Mouse (Mus musculus) liver, embryonic 12.5 days (tissue): ENCODE data around the gene Vrk2. TPM values are rescaled to one million over a fixed set of nuclear protein-coding genes. Genes with fewer than 3 reads are reported as not detected.

Experiments used
- ATAC-seq: fragments of 200-750 bp; cut with Nextera tagmentation; 2 replicates; pipeline ENCODE4 v1.8.0; 2017; ENCODE audit warnings: moderate number of reproducible peaks, mild to moderate bottlenecking, moderate library complexity
- H3K27ac ChIP-seq: fragments of 300-500 bp; sonication (generic); 2 replicates; pipeline ENCODE4 v1.5.1; 2016; ENCODE audit warnings: mild to moderate bottlenecking
- H3K27me3 ChIP-seq: fragments of 300-500 bp; sonication (generic); replicated peaks from 2 replicates; pipeline ENCODE4 v1.6.1; 2016; ENCODE audit warnings: mild to moderate bottlenecking, moderate library complexity
- H3K36me3 ChIP-seq: fragments of 300-500 bp; sonication (generic); 2 replicates; pipeline ENCODE4 v1.6.1; 2016; ENCODE audit warnings: mild to moderate bottlenecking, moderate library complexity
- H3K4me1 ChIP-seq: fragments of 300-500 bp; sonication (generic); 2 replicates; pipeline ENCODE4 v1.6.1; 2016
- H3K4me2 ChIP-seq: fragments of 300-500 bp; sonication (generic); 2 replicates; pipeline ENCODE4 v1.6.1; 2016; ENCODE audit warnings: mild to moderate bottlenecking, moderate library complexity
- H3K4me3 ChIP-seq: fragments of 300-500 bp; sonication (generic); 2 replicates; pipeline ENCODE4 v1.5.1; 2016; ENCODE audit warnings: mild to moderate bottlenecking, moderate library complexity
- H3K9ac ChIP-seq: fragments of 300-500 bp; sonication (generic); 2 replicates; pipeline ENCODE4 v1.6.1; 2016; ENCODE audit warnings: mild to moderate bottlenecking, moderate library complexity
- H3K9me3 ChIP-seq: fragments of 300-500 bp; sonication (generic); replicated peaks from 2 replicates; pipeline ENCODE4 v1.6.1; 2016; ENCODE audit warnings: mild to moderate bottlenecking, moderate library complexity
- WGBS: fragments of 180-500 bp; shearing (Covaris S2); methylation state at CpG from one replicate; pipeline ENCODE4 v1.1.7; 2016; ENCODE audit not compliant: insufficient replicate concordance; 5-methylcytosine and 5-hydroxymethylcytosine counted together
- polyA plus RNA-seq: library from polyadenylated mRNA; unstranded; fragments of >200 nt; fragmentation: Nextera tagmentation; extraction: Ambion mirVana; gene quantifications from 2 replicates; pipeline ENCODE4 v1.2.1, GENCODE M21; 2016

The Vrk2 gene
- polyA plus RNA-seq, 1 experiment from 2014 or later: 26.5 TPM

- WGBS: 72% methylated on average over 6 of the region's 6 CpGs
- ATAC-seq: no peak
- no peak overlapping the region for H3K4me3 ChIP-seq
- H3K27me3 ChIP-seq: no peaks in the 10 kb centered on the region
- H3K4me1 ChIP-seq: peaks cover 52% of the 10 kb centered on the region
- peak overlapping the region; percentile 41; the same call in 1 of the 2 replicates for H3K27ac ChIP-seq
- no peak overlapping the region for H3K9ac ChIP-seq
- H3K4me2 ChIP-seq: no peak overlapping the region
- H3K9me3 ChIP-seq: no peaks in the 10 kb centered on the region
- H3K36me3 ChIP-seq: no peaks in the 10 kb centered on the region
Measured at GRCm38 (mm10) chr11:26597761-26598160, 4.0 kb upstream of the Vrk2 start.

- H3K27ac ChIP-seq: peak overlapping the region; percentile 57
- no peaks in the 10 kb centered on the region for H3K27me3 ChIP-seq
- no peak overlapping the region for H3K4me3 ChIP-seq
- no peaks in the 10 kb centered on the region for H3K36me3 ChIP-seq
- WGBS: 41% methylated on average over 6 of the region's 6 CpGs
- ATAC-seq: no peak
- H3K4me2 ChIP-seq: 0 out of 2 replicates have a peak overlapping the region, but pooled peaks have one; percentile 15
- H3K9me3 ChIP-seq: no peaks in the 10 kb centered on the region
- no peak overlapping the region for H3K9ac ChIP-seq
- H3K4me1 ChIP-seq: peaks cover 58% of the 10 kb centered on the region
Measured at GRCm38 (mm10) chr11:26597145-26597544, 3.3 kb upstream of the Vrk2 start.

GRCm38 (mm10) chr11:26596186-26596585 is 2.4 kb upstream of the Vrk2 start:
- Histone ChIP-seq H3K36me3 (peaks cover 2% of the 10 kb centered on the region; the same call in 1 of the 2 replicates), H3K4me1 (peaks cover 58% of the 10 kb centered on the region), H3K27ac (peak overlapping the region; percentile 57)

GRCm38 (mm10) chr11:26594487-26594886 is 688 bp upstream of the Vrk2 start:
- peaks cover 52% of the 10 kb centered on the region for H3K4me1 ChIP-seq
- peak overlapping the region; percentile 37 for H3K4me2 ChIP-seq
- 25% methylated on average over 1 of the region's 1 CpGs for WGBS
- no peaks in the 10 kb centered on the region for H3K9me3 ChIP-seq
- H3K9ac ChIP-seq: no peak overlapping the region
- H3K36me3 ChIP-seq: peaks cover 15% of the 10 kb centered on the region
- H3K4me3 ChIP-seq: no peak overlapping the region
- H3K27me3 ChIP-seq: no peaks in the 10 kb centered on the region
- ATAC-seq: no peak
- H3K27ac ChIP-seq: peak overlapping the region; percentile 80

More at GRCm38 (mm10) chr11:26596186-26596585, 2.4 kb upstream of the Vrk2 start:
- 89% methylated on average over 1 of the region's 1 CpGs for WGBS
- Histone ChIP-seq H3K27me3 (no peaks in the 10 kb centered on the region), H3K4me2 (no peak overlapping the region), H3K4me3 (no peak overlapping the region), H3K9me3 (no peaks in the 10 kb centered on the region), H3K9ac (no peak overlapping the region)
- ATAC-seq: no peak

- peaks cover 26% of the 10 kb centered on the region for H3K36me3 ChIP-seq
- H3K27me3 ChIP-seq: no peaks in the 10 kb centered on the region
- ATAC-seq: no peak
- peaks cover 39% of the 10 kb centered on the region for H3K4me1 ChIP-seq
- 23% methylated on average over 6 of the region's 6 CpGs for WGBS
- H3K4me3 ChIP-seq: peak overlapping the region; percentile 83
- peak overlapping the region; percentile 93 for H3K9ac ChIP-seq
- H3K27ac ChIP-seq: peak overlapping the region; percentile 95
- H3K9me3 ChIP-seq: no peaks in the 10 kb centered on the region
- H3K4me2 ChIP-seq: peak overlapping the region; percentile 77
Measured at GRCm38 (mm10) chr11:26592395-26593053, 1.3 kb downstream of the Vrk2 start.

GRCm38 (mm10) chr11:26587184-26587524 is 6.6 kb downstream of the Vrk2 start:
- Histone ChIP-seq H3K9me3 (no peaks in the 10 kb centered on the region), H3K4me1 (peaks cover 10% of the 10 kb centered on the region), H3K27ac (peak overlapping the region; percentile 30; the same call in 1 of the 2 replicates), H3K9ac (no peak overlapping the region), H3K27me3 (no peaks in the 10 kb centered on the region), H3K4me2 (no peak overlapping the region), H3K36me3 (peaks cover 49% of the 10 kb centered on the region), H3K4me3 (no peak overlapping the region)
- ATAC-seq: 0 out of 2 replicates have a peak, but pooled peaks have one; percentile 30
- WGBS: 84% methylated on average over 1 of the region's 1 CpGs

- WGBS: 77% methylated on average over 6 of the region's 6 CpGs
- H3K4me1 ChIP-seq: peaks cover 10% of the 10 kb centered on the region
- no peaks in the 10 kb centered on the region for H3K27me3 ChIP-seq
- H3K4me3 ChIP-seq: no peak overlapping the region
- no peak overlapping the region for H3K4me2 ChIP-seq
- ATAC-seq: no peak
- no peaks in the 10 kb centered on the region for H3K9me3 ChIP-seq
- peak overlapping the region; percentile 30; the same call in 1 of the 2 replicates for H3K27ac ChIP-seq
- H3K9ac ChIP-seq: no peak overlapping the region
- H3K36me3 ChIP-seq: peaks cover 49% of the 10 kb centered on the region
Measured at GRCm38 (mm10) chr11:26586367-26587183, 7.2 kb downstream of the Vrk2 start.

- Histone ChIP-seq H3K9me3 (no peaks in the 10 kb centered on the region), H3K4me1 (peaks cover 10% of the 10 kb centered on the region), H3K4me2 (no peak overlapping the region), H3K27ac (no peak overlapping the region), H3K36me3 (peaks cover 42% of the 10 kb centered on the region), H3K27me3 (no peaks in the 10 kb centered on the region), H3K9ac (no peak overlapping the region), H3K4me3 (no peak overlapping the region)
- ATAC-seq: no peak
- 84% methylated on average over 17 of the region's 17 CpGs for WGBS
Measured at GRCm38 (mm10) chr11:26585409-26586366, 8.1 kb downstream of the Vrk2 start.

GRCm38 (mm10) chr11:26551551-26551950 is 42.2 kb downstream of the Vrk2 start:
- Histone ChIP-seq H3K27me3 (no peaks in the 10 kb centered on the region), H3K9me3 (0 out of 2 replicates have a peak, but pooled peaks cover 3% of the 10 kb centered on the region), H3K4me1 (peaks cover 9% of the 10 kb centered on the region), H3K4me2 (no peak overlapping the region), H3K27ac (no peak overlapping the region), H3K36me3 (peaks cover 18% of the 10 kb centered on the region), H3K4me3 (no peak overlapping the region), H3K9ac (no peak overlapping the region)
- 66% methylated on average over 3 of the region's 3 CpGs for WGBS
- ATAC-seq: peak; percentile 86

GRCm38 (mm10) chr11:26537816-26538215 is 56.0 kb downstream of the Vrk2 start:
- Histone ChIP-seq H3K27me3 (no peaks in the 10 kb centered on the region), H3K27ac (no peak overlapping the region), H3K9ac (no peak overlapping the region), H3K9me3 (no peaks in the 10 kb centered on the region), H3K4me3 (no peak overlapping the region), H3K4me1 (peaks cover 20% of the 10 kb centered on the region), H3K4me2 (no peak overlapping the region), H3K36me3 (peaks cover under 1% of the 10 kb centered on the region; the same call in 1 of the 2 replicates)
- ATAC-seq: no peak
- WGBS: 85% methylated on average over 5 of the region's 5 CpGs

- H3K36me3 ChIP-seq: 0 out of 2 replicates have a peak, but pooled peaks cover 3% of the 10 kb centered on the region
- peak; percentile 89 for ATAC-seq
- H3K27ac ChIP-seq: peak overlapping the region; percentile 33; the same call in 1 of the 2 replicates
- H3K4me1 ChIP-seq: peaks cover 23% of the 10 kb centered on the region
- H3K4me2 ChIP-seq: peak overlapping the region; percentile 43
- no peak overlapping the region for H3K4me3 ChIP-seq
- H3K9me3 ChIP-seq: no peaks in the 10 kb centered on the region
- no peaks in the 10 kb centered on the region for H3K27me3 ChIP-seq
- no peak overlapping the region for H3K9ac ChIP-seq
Measured at GRCm38 (mm10) chr11:26533828-26534119, 60.0 kb downstream of the Vrk2 start.
